Mouse (Mus musculus) activated CD4-positive, CD25-positive, alpha-beta regulatory T cell (primary cell): ENCODE measurements around the gene Pus1. TPM values are rescaled to one million over a fixed set of nuclear protein-coding genes. Genes with fewer than 3 reads are reported as not detected.

Experiments used
- polyA plus RNA-seq, 2 experiments: library from polyadenylated mRNA; unstranded; fragments of 100-300 nt; shearing (Covaris generic); gene quantifications; one replicate each; pipeline ENCODE4 v1.2.1; 2017

Gene Pus1
- 10 to 100 TPM; 29.6 to 31.9 TPM for polyA plus RNA-seq

DNA sequence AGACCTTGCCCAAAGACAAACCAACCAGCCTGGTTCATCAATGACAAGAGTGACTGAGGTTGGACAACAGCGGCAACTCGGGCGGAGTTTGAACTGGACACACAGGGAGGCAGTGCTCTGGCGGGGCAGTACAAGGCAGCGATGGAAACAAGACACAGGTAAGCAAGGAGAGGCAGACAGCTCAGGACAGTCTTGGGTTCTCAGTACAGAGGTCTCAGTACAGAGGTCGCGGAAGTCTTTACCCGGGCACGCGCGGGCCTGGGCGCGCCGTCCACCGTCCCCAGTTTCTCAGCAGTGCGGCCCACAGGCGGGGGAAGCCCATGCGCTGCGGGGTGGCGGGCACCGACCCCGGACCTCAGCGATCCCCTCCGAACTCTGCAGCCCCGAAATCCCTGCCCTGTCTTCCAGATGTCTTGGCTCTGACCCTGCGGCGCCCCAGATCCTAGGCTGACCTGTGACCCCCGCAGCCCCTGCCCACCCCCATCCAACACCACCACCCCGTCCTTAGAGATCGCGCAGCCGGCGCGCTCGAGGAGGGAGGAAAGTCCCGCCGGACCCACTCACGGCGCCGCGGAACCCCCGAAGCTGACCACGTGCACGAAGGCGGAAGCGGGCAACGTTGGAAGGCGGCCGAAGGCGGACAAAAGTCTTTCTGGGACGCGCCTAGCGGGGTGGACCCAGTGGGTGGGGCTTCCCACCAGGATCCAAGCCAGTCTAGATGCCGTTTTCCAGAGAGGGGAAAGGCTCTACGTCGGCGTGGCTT lies at the start of gene Pus1:
TSS of gene Pus1 (minus strand) at position 662 of the 763 bp plus-strand sequence.

DNA sequence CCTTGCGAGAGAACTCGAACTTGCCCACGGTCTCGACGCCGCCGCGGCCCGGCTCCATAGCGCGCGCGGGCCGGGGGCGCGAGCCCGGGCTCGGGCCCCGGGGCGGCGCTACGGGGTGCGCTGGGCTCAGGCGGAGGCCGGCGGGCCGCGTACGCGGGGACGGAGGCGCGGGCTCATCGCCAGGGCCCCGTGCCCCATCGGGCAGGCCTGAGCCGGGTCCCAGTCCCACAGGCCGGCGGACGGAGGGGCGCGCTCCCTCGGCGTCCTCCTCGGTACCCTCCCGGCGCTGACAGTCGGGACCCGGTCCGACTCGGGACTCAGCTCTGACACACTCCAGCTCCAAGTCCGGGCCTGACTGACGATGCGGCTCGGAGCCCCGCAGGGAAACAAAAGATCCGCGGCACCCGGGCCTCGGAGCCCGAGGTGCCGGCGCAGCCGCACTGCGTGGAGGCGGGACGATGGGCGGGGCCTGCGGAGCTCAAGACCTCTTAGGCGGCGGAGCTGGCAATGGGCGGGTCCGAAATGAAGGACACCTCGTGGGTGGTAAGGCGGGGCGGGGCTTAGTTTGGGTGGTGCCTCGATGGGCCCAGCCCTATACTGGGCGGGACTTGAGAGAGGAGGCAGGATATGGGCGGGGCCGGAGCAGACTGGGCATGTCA lies 29.3 kb upstream of the Pus1 start, which contains the start of gene Ulk1:
TSS of gene Ulk1 (minus strand) at position 431 of the 659 bp plus-strand sequence.

DNA sequence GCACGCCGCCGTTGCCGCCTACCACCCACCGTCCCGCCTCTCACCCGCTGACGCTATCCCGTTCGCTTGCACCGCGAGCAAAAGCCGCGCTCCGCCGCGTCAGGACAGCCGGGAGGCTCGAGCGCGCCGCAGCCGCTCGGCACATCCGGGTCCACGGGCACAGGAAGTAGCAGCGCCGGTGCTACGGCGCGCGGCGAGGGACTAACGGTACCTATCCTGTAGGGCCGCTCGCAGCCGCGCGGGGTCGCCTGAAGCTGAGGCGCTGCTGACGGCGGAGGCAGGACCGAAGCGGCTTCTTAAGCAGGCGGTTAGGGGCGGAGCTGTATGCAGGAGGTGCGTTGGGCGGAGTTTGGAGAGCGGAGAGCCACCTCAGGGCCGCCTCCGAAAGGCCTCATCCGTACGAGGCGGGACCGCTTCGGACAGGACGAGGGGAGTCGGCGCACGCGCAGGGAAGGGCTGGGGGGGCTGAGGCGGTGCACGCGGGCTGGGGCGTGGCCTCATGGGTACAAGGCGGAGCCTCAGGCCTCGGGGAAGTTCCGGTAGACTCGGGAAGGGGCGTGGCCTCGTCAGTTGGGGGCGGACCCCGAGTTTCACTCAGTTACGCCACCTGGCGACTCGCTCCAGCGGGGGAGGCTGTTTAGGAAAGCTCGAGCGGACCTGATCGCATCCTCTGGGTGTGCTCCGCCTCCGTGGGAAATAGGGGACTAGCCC lies 9.9 kb downstream of the Pus1 start, which contains the start of gene Ep400:
TSS of gene Ep400 (minus strand) at position 270 of the 711 bp plus-strand sequence.

Other genes starting within 250 kb of the Pus1 start
- gene Galnt9, start 236.3 kb downstream of the Pus1 start, polyA plus RNA-seq, result 1 to 10 TPM; 3.6 to 5.8 TPM
- gene Noc4l, start 127.2 kb downstream of the Pus1 start, polyA plus RNA-seq, result 10 to 100 TPM; 70.1 to 76.4 TPM
- gene Ddx51, start 127.2 kb downstream of the Pus1 start, polyA plus RNA-seq, result 10 to 100 TPM; 25.3 to 31.7 TPM
- 10 to 100 TPM; 40.3 to 46.5 TPM for gene Ep400, start 9.9 kb downstream of the Pus1 start, polyA plus RNA-seq
- gene Ulk1, start 29.4 kb upstream of the Pus1 start, polyA plus RNA-seq, result 10 to 100 TPM; 22.4 to 35.2 TPM
- 10 to 100 TPM; 35.2 to 38.8 TPM for gene Hscb, start 59.1 kb upstream of the Pus1 start, polyA plus RNA-seq
- gene Chek2, start 59.3 kb upstream of the Pus1 start, polyA plus RNA-seq, result 10 to 100 TPM in 1 of 2 experiments, 1 to 10 TPM in 1; 6.1 to 10.8 TPM
- gene Ttc28, start 99.1 kb upstream of the Pus1 start, polyA plus RNA-seq, result 1 to 10 TPM; 2.3 to 2.8 TPM